Mouse (Mus musculus) subcutaneous adipose tissue, adult 2 months (tissue): ENCODE data around the gene Hexdc. TPM values are rescaled to one million over a fixed set of nuclear protein-coding genes. Genes with fewer than 3 reads are reported as not detected.

Experiments used
- polyA plus RNA-seq: library from polyadenylated mRNA; depleted of rRNA; stranded (reverse); fragments of >200 nt; gene quantifications from 2 replicates; pipeline ENCODE4 v1.2.3, GENCODE M21; 2012; ENCODE audit warnings: low replicate concordance; rRNA removed

Gene Hexdc
- 14.6 and 22.0 TPM in 2 replicates for polyA plus RNA-seq

GRCm38 (mm10) chr11:121204161-121205006 is at the start of gene Hexdc, which contains the start of gene Ogfod3:
TSS of gene Hexdc (plus strand) at chr11:121204433.
TSS of gene Ogfod3 (minus strand) at chr11:121204711.

GRCm38 (mm10) chr11:121159971-121160370 is 44.3 kb upstream of the Hexdc start, which contains the start of gene Uts2r:
TSS of gene Uts2r (plus strand) at chr11:121160271.

GRCm38 (mm10) chr11:121229018-121229439 is 24.8 kb downstream of the Hexdc start, which contains the start of gene Cybc1:
TSS of gene Cybc1 (minus strand) at chr11:121229322.

GRCm38 (mm10) chr11:121236564-121237344 is 32.5 kb downstream of the Hexdc start, which contains the start of gene Narf:
TSS of gene Narf (plus strand) at chr11:121237253.

GRCm38 (mm10) chr11:121259160-121260100 is 55.2 kb downstream of the Hexdc start, which contains the start of gene Foxk2:
TSS of gene Foxk2 (plus strand) at chr11:121259990.

Other genes starting within 250 kb of the Hexdc start
- gene Csnk1d, start 213.1 kb upstream of the Hexdc start, polyA plus RNA-seq, result 67.7 and 113 TPM in 2 replicates
- 2.0 and 6.1 TPM in 2 replicates for gene Cd7, start 165.0 kb upstream of the Hexdc start, polyA plus RNA-seq
- gene Sectm1b, start 140.9 kb upstream of the Hexdc start, polyA plus RNA-seq, result 3.2 TPM in 1 of 2 replicates, not detected in the other
- 0.21 and 1.2 TPM in 2 replicates for gene Sectm1a, start 123.2 kb upstream of the Hexdc start, polyA plus RNA-seq
- not detected in 2 replicates for gene Tex19.2, start 85.8 kb upstream of the Hexdc start, polyA plus RNA-seq
- gene Tex19.1, start 58.3 kb upstream of the Hexdc start, polyA plus RNA-seq, result 0.09 TPM in 1 of 2 replicates, not detected in the other
- 0.06 TPM in 1 of 2 replicates, not detected in the other for gene Uts2r, start 44.2 kb upstream of the Hexdc start, polyA plus RNA-seq
- 13.7 and 16.6 TPM in 2 replicates for gene Ogfod3, start 278 bp downstream of the Hexdc start, polyA plus RNA-seq
- gene Cybc1, start 24.9 kb downstream of the Hexdc start, polyA plus RNA-seq, result 24.4 and 38.6 TPM in 2 replicates
- 32.7 and 35.6 TPM in 2 replicates for gene Narf, start 32.8 kb downstream of the Hexdc start, polyA plus RNA-seq
- 31.9 and 52.8 TPM in 2 replicates for gene Foxk2, start 55.6 kb downstream of the Hexdc start, polyA plus RNA-seq
- gene Wdr45b, start 150.0 kb downstream of the Hexdc start, polyA plus RNA-seq, result 53.6 and 69.7 TPM in 2 replicates
- 7.6 and 9.7 TPM in 2 replicates for gene Rab40b, start 183.8 kb downstream of the Hexdc start, polyA plus RNA-seq
- gene Fn3krp, start 217.0 kb downstream of the Hexdc start, polyA plus RNA-seq, result 15.5 and 20.2 TPM in 2 replicates
- 5.7 and 7.6 TPM in 2 replicates for gene Fn3k, start 230.5 kb downstream of the Hexdc start, polyA plus RNA-seq
- gene Tbcd, start 247.5 kb downstream of the Hexdc start, polyA plus RNA-seq, result 71.3 and 86.8 TPM in 2 replicates